Mouse (Mus musculus) erythroblast, embryonic 14.5 days (primary cell): ENCODE results near the gene Rabac1.

ENCODE experiments used
- GATA1 ChIP-seq: IDR thresholded peaks from 2 replicates; pipeline ENCODE4 v1.6.1; 2012; ENCODE audit warnings: low read length, inconsistent platforms, mixed read lengths
- TAL1 ChIP-seq: IDR thresholded peaks from 3 replicates; pipeline ENCODE4 v1.6.1; 2012; ENCODE audit warnings: low read length, inconsistent platforms, mixed read lengths

GRCm38 (mm10) chr7:25000211-25000610, 27.7 kb upstream of the Rabac1 start:
- TF ChIP-seq TAL1 (no peak), GATA1 (no peak)
